Mouse (Mus musculus): ENCODE results near the gene Hcls1.

DNA sequence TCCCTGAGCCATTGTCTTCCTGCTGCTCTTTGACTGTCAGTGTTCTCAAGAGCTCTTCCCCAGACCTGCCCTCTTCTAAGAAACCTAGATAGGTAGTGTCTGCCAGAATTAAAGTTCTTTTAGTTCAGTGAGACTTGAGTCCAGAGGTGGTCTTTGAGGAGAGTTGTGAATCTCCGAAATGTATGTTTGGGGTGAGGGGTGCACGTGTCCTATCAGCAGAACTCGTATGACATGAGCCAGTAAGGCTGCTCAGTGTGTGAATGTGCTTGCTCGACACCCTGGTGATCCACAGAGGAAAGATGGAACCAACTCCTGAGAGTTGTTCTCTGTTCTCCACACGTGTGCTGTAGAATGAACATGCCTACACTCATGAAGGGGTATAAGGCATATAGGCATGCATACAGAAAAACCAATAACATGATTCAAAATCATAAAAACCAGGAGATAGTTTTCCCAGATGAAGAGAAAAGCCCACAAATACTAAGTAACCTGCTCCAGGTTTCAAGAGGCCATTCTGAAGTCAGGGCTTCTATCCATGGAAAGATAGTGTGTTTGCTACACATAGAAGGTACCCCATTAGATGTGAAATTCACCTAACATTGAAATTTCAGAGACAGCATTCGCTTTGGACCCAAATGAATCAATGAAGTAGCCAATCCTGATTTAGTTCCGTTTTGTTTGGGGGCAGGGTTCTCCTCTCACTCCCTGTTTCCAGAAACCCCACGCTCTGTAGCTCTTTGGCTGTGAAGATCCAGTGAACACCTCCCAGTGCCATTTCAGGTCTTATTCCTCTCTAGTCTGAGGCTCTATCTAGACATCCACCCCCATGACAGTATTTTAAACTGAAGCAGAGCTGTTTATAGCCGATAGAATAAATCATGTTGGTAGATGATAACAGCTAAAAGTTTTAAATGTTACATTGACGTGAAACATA is 8.0 kb upstream of the Hcls1 start:
- TF ChIP-seq CTCF (IDR thresholded peaks at IDR 0.05; ENCODE audit: low read depth, low read length): no peak
- no peak for TF ChIP-seq POLR2A (IDR thresholded peaks at IDR 0.05; ENCODE audit: borderline replicate concordance, low read depth, low read length)

Data from bone marrow macrophage, adult 2 months (primary cell).